Mouse (Mus musculus) ES-CJ7 (cell line): Measurements from ENCODE around the gene Cwc25.
"Not testable (repeated sequence)": the region's sequence is repeated elsewhere in the genome, so short reads cannot be mapped to it uniquely, and the experiment has no call there.

Experiments
- DNase-seq: peaks from one replicate; pipeline ENCODE4 v3.0.0; 2011; ENCODE audit warnings: low read depth, low spot score

Cwc25 gene

GRCm38 (mm10) chr11:97728730-97729129, 37.6 kb downstream of the Cwc25 start:
- DNase-seq = no peak

- no peak for DNase-seq
Observed at GRCm38 (mm10) chr11:97728311-97728710, 38.0 kb downstream of the Cwc25 start.

- DNase-seq = no peak
Observed at GRCm38 (mm10) chr11:97723709-97724108, 42.6 kb downstream of the Cwc25 start.

- no peak for DNase-seq
Observed at GRCm38 (mm10) chr11:97721338-97721737, 45.0 kb downstream of the Cwc25 start.

GRCm38 (mm10) chr11:97719041-97719440, 47.3 kb downstream of the Cwc25 start:
- DNase-seq = no peak

GRCm38 (mm10) chr11:97718281-97718860, 48.0 kb downstream of the Cwc25 start:
- DNase-seq = no peak

GRCm38 (mm10) chr11:97717369-97718280, 48.7 kb downstream of the Cwc25 start:
- no peak for DNase-seq

- no peak for DNase-seq
Observed at GRCm38 (mm10) chr11:97716021-97716420, 50.3 kb downstream of the Cwc25 start.

- DNase-seq = no peak
Observed at GRCm38 (mm10) chr11:97714784-97715760, 51.3 kb downstream of the Cwc25 start.

- DNase-seq = peak; percentile 59
Observed at GRCm38 (mm10) chr11:97714356-97714755, 52.0 kb downstream of the Cwc25 start.

GRCm38 (mm10) chr11:97713896-97714295, 52.5 kb downstream of the Cwc25 start:
- DNase-seq = no peak

GRCm38 (mm10) chr11:97712286-97712685, 54.1 kb downstream of the Cwc25 start:
- no peak for DNase-seq

- DNase-seq = peak; percentile 61
Observed at GRCm38 (mm10) chr11:97711200-97711900, 55.0 kb downstream of the Cwc25 start.

GRCm38 (mm10) chr11:97710067-97710466, 56.3 kb downstream of the Cwc25 start:
- not testable (repeated sequence) for DNase-seq

- peak; percentile 100 for DNase-seq
Observed at GRCm38 (mm10) chr11:97703039-97703826, 63.1 kb downstream of the Cwc25 start, which contains the start of gene Psmb3. TSS of gene Psmb3 (plus strand) at chr11:97703399.

- peak; percentile 77 for DNase-seq
Observed at GRCm38 (mm10) chr11:97702393-97702745, 64.0 kb downstream of the Cwc25 start.

GRCm38 (mm10) chr11:97701581-97702392, 64.6 kb downstream of the Cwc25 start:
- no peak for DNase-seq

GRCm38 (mm10) chr11:97700746-97701580, 65.4 kb downstream of the Cwc25 start:
- no peak for DNase-seq
